12 mouse cellular contexts compared by ENCODE assay signal in genomic region chr5:122511405-122511804, GRCm38 (mm10). TPM values are rescaled to one million over a fixed set of nuclear protein-coding genes. Genes with fewer than 3 reads are reported as not detected.
DNase-seq lines count a peak whose midpoint lies in the region; ATAC-seq and TF ChIP-seq lines count a peak whose summit lies in the region.
"Had no signal": no experiment of that assay in that cellular context is flagged by ENCODE, and none has a peak within 500 bp of the region (broad histone marks: within the 10 kb centered on the region; RNA-seq: fewer than 3 reads in every experiment).

No protein-coding gene starts in this region.

- H3K9ac ChIP-seq in heart, embryonic 15.5 days: peak overlapping the region; percentile 6
- H3K9ac ChIP-seq in stomach, postnatal 0 days (ENCODE audit: low read length): 0 out of 2 replicates have a peak overlapping the region, but pooled peaks have one; percentile 14
- H3K9ac ChIP-seq: liver, embryonic 13.5 days; midbrain, embryonic 15.5 days had no signal

- intact Hi-C loops in gastrocnemius, adult 2 months (cut with DNase I): no loop called here

- H3K27me3 ChIP-seq in heart, embryonic 15.5 days: no peaks in the 10 kb centered on the region
- no peaks in the 10 kb centered on the region for H3K27me3 ChIP-seq in stomach, postnatal 0 days (ENCODE audit: control insufficient read depth, insufficient read depth, low read length)
- H3K27me3 ChIP-seq: midbrain, embryonic 15.5 days had no signal

- H3K9me3 ChIP-seq in heart, embryonic 15.5 days (replicated peaks): no peaks in the 10 kb centered on the region
- H3K9me3 ChIP-seq in stomach, postnatal 0 days (ENCODE audit: control insufficient read depth, low read length): no peaks in the 10 kb centered on the region
- H3K9me3 ChIP-seq: midbrain, embryonic 15.5 days had no signal

- no peak for DNase-seq in gastrocnemius, adult 2 months
- DNase-seq in gastrocnemius, postnatal 4 days (ENCODE audit: low spot score in 2 of 2): no peak
- peak; percentile 30 for DNase-seq in thymus, postnatal 4 days
- DNase-seq in thymus, postnatal 25 days: no peak
- peak; percentile 60 for DNase-seq in stomach, postnatal 0 days (ENCODE audit: low spot score)
- no peak for DNase-seq in right cerebral cortex, postnatal 36 days (ENCODE audit: low spot score in 2 of 2)
- no peak for DNase-seq in spleen, postnatal 14 days (ENCODE audit: low spot score in 2 of 2)
- DNase-seq: gastrocnemius, postnatal 36 days; liver, embryonic 13.5 days; thymus, adult 18-20 months had no signal

- TF ChIP-seq EP300 in stomach, postnatal 0 days (optimal IDR thresholded peaks at IDR 0.05): no peak

- 17% methylated on average over 9 of the region's 9 CpGs for WGBS in heart, embryonic 15.5 days
- WGBS in stomach, postnatal 0 days: 17% methylated on average over 9 of the region's 9 CpGs

- peak overlapping the region; percentile 32 for H3K4me2 ChIP-seq in heart, embryonic 15.5 days
- H3K4me2 ChIP-seq in stomach, postnatal 0 days (replicated peaks; ENCODE audit: low read depth): 0 out of 2 replicates have a peak overlapping the region, but pooled peaks have one; percentile 39
- H3K4me2 ChIP-seq: liver, embryonic 13.5 days; midbrain, embryonic 15.5 days had no signal

- no peaks in the 10 kb centered on the region for H3K36me3 ChIP-seq in heart, embryonic 15.5 days
- no peaks in the 10 kb centered on the region for H3K36me3 ChIP-seq in stomach, postnatal 0 days (ENCODE audit: control insufficient read depth, insufficient read depth, low read length)
- H3K36me3 ChIP-seq: liver, embryonic 13.5 days; midbrain, embryonic 15.5 days had no signal

- H3K4me1 ChIP-seq in heart, embryonic 15.5 days (replicated peaks): peaks cover 53% of the 10 kb centered on the region
- peaks cover 13% of the 10 kb centered on the region for H3K4me1 ChIP-seq in stomach, postnatal 0 days (replicated peaks; ENCODE audit: control insufficient read depth, insufficient read depth)

- no peak for TF ChIP-seq CTCF in gastrocnemius, adult 2 months (IDR thresholded peaks at IDR 0.05)
- TF ChIP-seq CTCF in stomach, postnatal 0 days (IDR thresholded peaks at IDR 0.05; ENCODE audit: low read depth): no peak

- peak overlapping the region; percentile 29; the same call in 1 of the 2 replicates for H3K27ac ChIP-seq in gastrocnemius, adult 2 months
- peak overlapping the region; percentile 85 for H3K27ac ChIP-seq in heart, embryonic 15.5 days
- peak overlapping the region; percentile 79 for H3K27ac ChIP-seq in stomach, postnatal 0 days (replicated peaks)
- H3K27ac ChIP-seq: liver, embryonic 13.5 days; midbrain, embryonic 15.5 days had no signal

- ATAC-seq in heart, embryonic 15.5 days (replicated peaks; ENCODE audit: insufficient number of reproducible peaks, insufficient read depth, low FRiP score, low read depth): peak; percentile 20; the same call in 1 of the 2 replicates
- ATAC-seq in stomach, postnatal 0 days (ENCODE audit: low FRiP score, low TSS enrichment): peak; percentile 66; the same call in 1 of the 2 replicates
- ATAC-seq: midbrain, embryonic 15.5 days had no signal

- H3K4me3 ChIP-seq in gastrocnemius, adult 2 months: no peak overlapping the region
- H3K4me3 ChIP-seq in heart, embryonic 15.5 days: no peak overlapping the region
- no peak overlapping the region for H3K4me3 ChIP-seq in stomach, postnatal 0 days (ENCODE audit: low read depth, low read length)
- H3K4me3 ChIP-seq: liver, embryonic 13.5 days; midbrain, embryonic 15.5 days had no signal

RNA-seq across cellular contexts. Expression of gene Atp2a2, which starts 9.4 kb away (rescaled TPM):
- total RNA-seq in gastrocnemius, adult 2 months (2021): 100 to 1,000 TPM; 387 to 963 TPM
- 100 to 1,000 TPM; 250 to 265 TPM for total RNA-seq in gastrocnemius, postnatal 4 days (2021)
- 288 and 291 TPM in 2 replicates for polyA plus RNA-seq in heart, embryonic 15.5 days (2015; fragmentation: Nextera tagmentation; extraction: Ambion mirVana)
- 24.0 and 27.0 TPM in 2 replicates for polyA plus RNA-seq in stomach, postnatal 0 days (2015; fragmentation: Nextera tagmentation; extraction: Ambion mirVana)

Comparison
In these comparisons a context has a peak if more than half of its experiments do, and no peak if none do; other contexts are left out.
1. DNase-seq: peak in thymus, postnatal 4 days (single experiment) and stomach, postnatal 0 days (single experiment); none in gastrocnemius, adult 2 months (single experiment), gastrocnemius, postnatal 4 days (0 of 2), thymus, postnatal 25 days (single experiment), right cerebral cortex, postnatal 36 days (0 of 2) and spleen, postnatal 14 days (0 of 2).
2. H3K27ac ChIP-seq: peak in every context shown above with its lines; median percentile 85 in heart, embryonic 15.5 days; 79 in stomach, postnatal 0 days; 29 in gastrocnemius, adult 2 months.